Mouse (Mus musculus): ENCODE data around the gene Cdh10. TPM values are rescaled to one million over a fixed set of nuclear protein-coding genes. Genes with fewer than 3 reads are reported as not detected.

Cdh10 gene
- polyA plus RNA-seq, 1 experiment, result 46.6 TPM

DNA sequence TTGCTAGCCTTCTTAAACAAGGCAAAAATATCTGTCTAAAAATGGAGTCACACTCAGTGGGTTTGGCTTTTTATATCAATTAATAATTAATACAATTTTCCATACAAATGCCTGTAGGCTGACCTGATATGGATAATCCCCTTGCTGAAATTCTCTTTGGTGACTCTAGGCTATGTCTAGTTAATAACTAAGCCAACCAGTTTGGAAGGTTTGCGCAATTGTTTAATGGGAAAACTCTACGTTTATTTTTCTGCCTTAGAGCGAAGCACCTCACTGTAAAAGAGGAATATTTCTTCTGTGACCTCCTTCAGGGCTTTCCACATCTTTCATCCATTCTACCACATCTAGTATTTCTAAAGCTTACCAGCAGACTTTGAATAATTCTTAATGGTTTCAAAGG is 133.5 kb downstream of the Cdh10 start:
- DNase-seq (ENCODE audit: extremely low spot score in 1 of 2, low spot score in 1 of 2), result no peak

DNA sequence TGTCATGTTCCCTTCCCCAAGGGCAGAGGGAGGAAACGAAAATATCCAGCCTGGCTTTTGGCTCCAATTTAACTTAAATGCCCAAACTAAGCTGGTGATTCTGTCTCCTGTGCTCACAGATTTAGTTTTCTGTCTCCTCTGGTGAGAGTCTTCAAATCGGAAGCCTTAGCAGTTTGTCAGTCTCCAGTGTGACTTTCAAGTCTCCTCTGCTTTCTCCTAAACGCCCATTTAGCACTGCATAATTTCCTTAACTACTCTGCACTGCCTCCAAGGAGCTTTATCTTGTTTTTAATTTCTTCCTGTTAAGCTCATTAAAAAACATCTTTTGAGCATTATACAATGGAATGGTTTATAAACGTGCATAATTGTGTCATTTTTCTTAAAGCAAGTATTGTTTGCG is 156.3 kb downstream of the Cdh10 start:
- peak in 1 of 2 experiments; percentile 32 for DNase-seq (ENCODE audit: extremely low spot score in 1 of 2, low spot score in 1 of 2)

DNA sequence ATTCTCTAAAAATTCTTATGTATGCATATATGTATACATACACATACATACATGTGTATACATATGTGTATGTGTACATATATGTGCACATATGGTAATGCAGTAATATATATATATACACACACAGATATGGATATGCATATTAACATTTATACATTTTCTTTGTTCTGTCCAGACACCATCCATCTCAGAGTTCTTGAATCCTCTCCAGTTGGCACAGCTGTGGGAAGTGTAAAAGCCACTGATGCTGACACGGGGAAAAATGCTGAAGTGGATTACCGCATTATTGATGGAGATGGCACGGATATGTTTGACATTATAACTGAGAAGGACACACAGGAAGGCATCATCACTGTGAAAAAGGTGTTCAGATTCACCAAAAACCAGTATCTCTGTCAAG is 166.1 kb downstream of the Cdh10 start:
- no peak for DNase-seq (ENCODE audit: extremely low spot score in 1 of 2, low spot score in 1 of 2)

DNA sequence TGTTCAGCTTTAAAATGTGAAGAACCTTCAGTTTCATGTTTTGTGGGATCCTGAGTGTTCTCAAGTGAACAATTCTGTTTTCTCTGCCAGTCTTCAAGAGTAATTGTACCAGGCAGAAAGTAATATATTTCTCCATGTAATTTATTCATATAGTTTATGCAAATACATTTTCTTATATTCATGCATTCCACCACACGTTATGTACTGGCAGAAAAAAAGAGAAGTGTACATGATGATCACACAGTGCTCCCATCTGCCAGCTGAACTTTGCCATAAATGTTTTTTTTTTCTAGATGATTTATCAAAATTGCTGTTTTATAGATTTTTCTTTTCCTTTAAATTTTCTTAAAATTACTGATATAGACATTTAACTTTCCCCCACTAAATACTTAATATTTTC is 168.9 kb downstream of the Cdh10 start:
- DNase-seq (ENCODE audit: extremely low spot score in 1 of 2, low spot score in 1 of 2), result no peak

DNA sequence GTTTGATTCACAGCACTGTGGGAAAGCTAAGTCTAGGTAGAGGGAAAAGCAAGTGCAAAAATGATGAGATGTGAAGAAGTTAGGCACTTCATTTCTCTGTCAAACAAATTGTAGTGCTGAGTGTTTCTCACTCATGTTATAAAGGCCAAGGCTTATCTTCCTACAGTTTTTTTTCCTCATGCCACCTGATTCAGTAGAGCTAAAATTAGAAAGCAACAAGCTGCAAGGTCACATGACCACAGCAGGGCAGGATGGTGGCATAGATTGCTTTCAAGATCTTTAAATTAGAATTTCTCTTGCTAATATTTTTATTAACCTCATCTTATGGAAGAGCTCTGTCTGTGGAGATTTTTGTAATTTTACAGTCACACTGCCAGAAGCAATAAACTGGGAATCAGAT is 174.8 kb downstream of the Cdh10 start:
- DNase-seq (ENCODE audit: extremely low spot score in 1 of 2, low spot score in 1 of 2), result no peak

DNA sequence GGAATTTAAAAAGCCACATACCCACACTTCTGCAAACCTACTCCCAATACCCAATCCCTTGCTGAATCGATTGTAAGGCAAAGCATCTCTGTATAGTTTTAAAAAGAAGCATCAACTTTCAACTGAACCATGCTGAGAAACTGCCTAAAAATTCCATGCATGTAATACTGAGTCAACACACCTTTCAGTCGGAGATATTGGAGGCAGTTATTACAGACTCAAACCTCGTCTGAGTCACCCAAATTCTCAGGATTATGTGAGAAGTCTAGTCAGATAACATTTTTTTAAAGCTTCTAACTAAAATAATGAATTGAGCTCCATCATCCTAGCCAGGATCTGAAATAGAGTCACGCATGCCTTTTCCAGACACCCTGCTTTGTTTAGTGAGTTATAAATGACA is 175.5 kb downstream of the Cdh10 start:
- no peak for DNase-seq (ENCODE audit: extremely low spot score in 1 of 2, low spot score in 1 of 2)

DNA sequence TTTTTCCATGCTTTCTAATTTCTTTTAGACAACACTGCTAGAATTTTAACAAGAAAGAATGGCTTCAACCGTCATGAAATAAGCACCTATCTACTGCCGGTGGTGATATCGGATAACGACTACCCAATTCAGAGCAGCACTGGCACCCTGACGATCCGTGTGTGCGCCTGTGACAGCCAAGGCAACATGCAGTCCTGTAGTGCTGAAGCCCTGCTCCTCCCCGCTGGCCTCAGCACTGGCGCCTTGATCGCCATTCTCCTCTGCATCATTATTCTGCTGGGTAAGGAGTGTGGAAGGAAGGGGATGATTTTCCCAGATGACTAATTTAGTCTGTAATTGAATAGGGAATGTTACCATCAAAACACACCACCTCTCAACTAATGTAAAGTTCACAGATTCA is 192.1 kb downstream of the Cdh10 start:
- no peak for DNase-seq (ENCODE audit: extremely low spot score in 1 of 2, low spot score in 1 of 2)

DNA sequence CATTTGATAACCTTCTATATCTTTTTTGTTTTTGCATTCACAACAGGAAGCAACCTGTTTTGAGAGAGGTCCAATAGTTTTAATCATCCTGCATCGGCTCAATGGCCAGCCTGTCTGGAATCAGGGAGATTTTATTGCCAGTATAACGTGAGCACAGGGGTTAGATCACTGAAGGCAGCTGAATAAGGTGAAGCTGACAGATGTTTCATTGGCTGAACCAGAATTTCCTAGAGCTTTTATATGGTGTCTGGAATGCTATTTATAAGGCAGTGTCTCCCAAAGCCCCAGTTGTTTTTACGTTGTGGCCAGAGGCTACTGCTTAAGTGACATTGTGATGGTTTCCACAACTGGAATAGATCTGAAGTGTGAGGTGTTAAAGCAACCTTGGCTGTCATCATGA is 214.2 kb downstream of the Cdh10 start:
- no peak for DNase-seq (ENCODE audit: extremely low spot score in 1 of 2, low spot score in 1 of 2)

DNA sequence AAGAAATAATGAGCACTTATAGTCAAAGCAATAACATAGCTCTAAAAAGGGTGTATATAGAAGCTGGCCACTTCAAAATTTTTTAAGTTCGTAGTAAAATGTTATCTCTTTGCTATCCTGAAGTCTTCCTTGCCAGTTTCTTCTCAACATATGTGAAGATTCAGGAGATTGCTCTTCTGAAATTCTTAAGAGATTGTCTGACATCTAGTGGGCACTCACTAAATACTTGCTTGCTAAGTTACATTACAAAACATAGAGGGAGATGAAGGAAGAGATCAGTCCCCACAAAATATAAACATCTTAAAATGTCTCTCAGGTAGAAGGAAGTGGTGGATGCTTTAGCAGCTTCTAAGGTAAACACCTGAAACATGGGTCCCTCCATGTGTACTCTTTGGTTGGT is 221.3 kb downstream of the Cdh10 start:
- peak in 1 of 2 experiments; percentile 35 for DNase-seq (ENCODE audit: extremely low spot score in 1 of 2, low spot score in 1 of 2)
